Mouse (Mus musculus) lung, adult 10 weeks (tissue): Measurements from ENCODE around the gene Ctla2a. TPM values are rescaled to one million over a fixed set of nuclear protein-coding genes. Genes with fewer than 3 reads are reported as not detected.

Experiments
- polyA plus RNA-seq: library from polyadenylated mRNA; stranded (reverse); fragments of 350-450 nt; fragmentation: Illumina TruSeq; extraction: RNeasy Lipid Tissue Mini Kit (QIAGEN cat#74804); gene quantifications from one replicate; pipeline ENCODE4 v1.2.3, GENCODE M21; 2014; ENCODE audit warnings: low read depth, low replicate concordance; ENCODE audit not compliant: insufficient read depth

Ctla2a gene
- 546 TPM for polyA plus RNA-seq

DNA sequence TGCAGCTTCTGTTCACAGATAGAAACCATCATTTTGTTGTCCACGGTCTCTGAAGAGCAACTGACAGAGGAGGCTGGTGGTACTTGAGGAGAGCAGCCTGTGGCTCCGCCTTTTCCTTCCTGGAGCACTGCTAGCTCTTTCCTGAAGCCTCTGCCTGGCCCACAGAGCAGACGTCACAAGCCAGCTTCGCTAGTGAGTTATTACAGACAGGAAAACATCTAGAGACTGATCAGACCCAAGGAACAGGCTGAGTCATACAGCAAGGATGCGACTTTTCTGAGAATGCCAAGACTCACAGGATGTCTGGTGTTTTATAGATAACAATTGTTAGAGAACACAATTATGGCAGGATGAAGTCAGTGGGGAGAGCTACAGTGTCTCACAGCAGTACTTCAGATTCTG lies at the start of gene Ctla2a, which contains the start of gene Gm49391:
Gene Ctla2a, minus strand, starts transcription at position 126 of the 402 bp plus-strand sequence.
Gene Gm49391, minus strand, starts transcription at position 72 of the 402 bp plus-strand sequence.

DNA sequence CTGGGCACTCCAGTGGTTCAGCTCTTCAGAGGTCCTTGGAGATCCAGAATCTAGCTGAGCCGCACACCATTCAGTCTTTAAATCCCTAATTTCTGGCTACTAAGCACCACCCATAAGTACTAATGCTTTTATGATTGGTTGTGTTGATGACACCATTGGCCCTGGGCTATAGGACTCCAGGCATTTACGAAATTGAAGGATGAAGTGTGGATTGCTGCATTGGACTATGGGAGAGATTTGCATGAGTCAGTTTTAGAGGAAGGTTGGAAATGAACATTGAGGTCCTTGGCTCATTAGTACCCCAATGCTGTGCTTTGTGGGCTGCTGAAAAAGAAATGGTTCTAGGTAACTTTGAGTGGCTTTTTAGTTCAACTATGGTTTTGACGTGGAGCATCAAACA lies 5.5 kb upstream of the Ctla2a start, which contains the start of gene Tpbpa:
Gene Tpbpa, minus strand, starts transcription at position 101 of the 400 bp plus-strand sequence.

DNA sequence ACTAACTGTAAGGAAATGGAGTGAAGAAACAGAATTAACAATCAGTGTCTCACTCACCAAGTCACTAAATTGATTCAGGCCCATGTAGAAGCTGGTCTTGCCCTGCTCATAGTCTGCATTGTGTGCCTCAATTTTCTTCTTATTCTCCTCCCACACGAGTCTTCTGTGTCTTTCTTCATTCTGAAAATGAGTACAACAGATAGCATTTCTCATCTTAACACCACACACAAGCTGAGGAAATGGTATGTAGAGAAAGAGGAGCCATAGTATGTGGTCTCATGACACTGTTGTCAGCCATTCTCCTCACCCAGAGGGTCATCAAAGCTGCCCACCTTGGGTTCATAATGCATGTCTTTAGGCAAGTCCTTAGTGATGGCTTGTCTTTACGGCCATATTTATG lies 935 bp downstream of the Ctla2a start, which contains the start of gene Gm49393:
Gene Gm49393, minus strand, starts transcription at position 101 of the 400 bp plus-strand sequence.

GRCm38 (mm10) chr13:60904780-60905179 lies 31.6 kb downstream of the Ctla2a start, which contains the start of gene Tpbpb:
Gene Tpbpb (minus strand): TSS chr13:60904880.

DNA sequence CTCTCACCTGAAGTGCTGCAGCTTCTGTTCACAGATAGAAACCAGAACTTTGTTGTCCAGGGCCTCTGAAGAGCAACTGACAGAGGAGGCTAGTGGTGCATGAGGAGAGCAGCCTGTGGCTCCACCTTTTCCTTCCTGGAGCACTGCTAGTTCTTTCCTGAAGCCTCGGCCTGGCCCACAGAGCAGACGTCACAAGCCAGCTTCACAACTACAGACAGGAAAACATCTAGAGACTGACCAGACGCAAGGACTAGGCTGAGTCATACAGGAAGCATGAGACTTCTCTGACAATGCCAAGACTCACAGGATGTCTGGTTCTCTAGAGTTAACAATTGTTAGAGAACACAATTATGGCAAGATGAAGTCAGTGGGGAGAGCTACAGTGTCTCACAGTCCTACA lies 39.1 kb downstream of the Ctla2a start, which contains the start of gene Ctla2b:
Gene Ctla2b, minus strand, starts transcription at position 120 of the 400 bp plus-strand sequence.

GRCm38 (mm10) chr13:60896794-60897193 lies 39.6 kb downstream of the Ctla2a start, which contains the start of gene Gm49392:
Gene Gm49392 (minus strand): TSS chr13:60896894.

Other genes with a start within 250 kb of the Ctla2a start
- not detected for gene BC051665, start 150.3 kb downstream of the Ctla2a start, polyA plus RNA-seq
- gene Ctsll3, start 133.8 kb downstream of the Ctla2a start, polyA plus RNA-seq, result not detected
- 0.82 TPM for gene 4930486L24Rik, start 72.2 kb downstream of the Ctla2a start, polyA plus RNA-seq
- 3.8 TPM for gene Gm49392, start 39.7 kb downstream of the Ctla2a start, polyA plus RNA-seq
- 30.0 TPM for gene Ctla2b, start 39.2 kb downstream of the Ctla2a start, polyA plus RNA-seq
- gene Tpbpb, start 31.7 kb downstream of the Ctla2a start, polyA plus RNA-seq, result not detected
- not detected for gene Gm49393, start 1.0 kb downstream of the Ctla2a start, polyA plus RNA-seq
- 27.7 TPM for gene Gm49391, start 54 bp downstream of the Ctla2a start, polyA plus RNA-seq
- not detected for gene Tpbpa, start 5.4 kb upstream of the Ctla2a start, polyA plus RNA-seq
- not detected for gene Ctsj, start 69.3 kb upstream of the Ctla2a start, polyA plus RNA-seq
- not detected for gene Ctsq, start 104.0 kb upstream of the Ctla2a start, polyA plus RNA-seq
- not detected for gene Ctsr, start 227.6 kb upstream of the Ctla2a start, polyA plus RNA-seq